Mouse (Mus musculus): Measurements from ENCODE around the gene Serpinf2.
"Not testable (repeated sequence)": the region's sequence is repeated elsewhere in the genome, so short reads cannot be mapped to it uniquely, and the experiment has no call there.

Gene Serpinf2

DNA sequence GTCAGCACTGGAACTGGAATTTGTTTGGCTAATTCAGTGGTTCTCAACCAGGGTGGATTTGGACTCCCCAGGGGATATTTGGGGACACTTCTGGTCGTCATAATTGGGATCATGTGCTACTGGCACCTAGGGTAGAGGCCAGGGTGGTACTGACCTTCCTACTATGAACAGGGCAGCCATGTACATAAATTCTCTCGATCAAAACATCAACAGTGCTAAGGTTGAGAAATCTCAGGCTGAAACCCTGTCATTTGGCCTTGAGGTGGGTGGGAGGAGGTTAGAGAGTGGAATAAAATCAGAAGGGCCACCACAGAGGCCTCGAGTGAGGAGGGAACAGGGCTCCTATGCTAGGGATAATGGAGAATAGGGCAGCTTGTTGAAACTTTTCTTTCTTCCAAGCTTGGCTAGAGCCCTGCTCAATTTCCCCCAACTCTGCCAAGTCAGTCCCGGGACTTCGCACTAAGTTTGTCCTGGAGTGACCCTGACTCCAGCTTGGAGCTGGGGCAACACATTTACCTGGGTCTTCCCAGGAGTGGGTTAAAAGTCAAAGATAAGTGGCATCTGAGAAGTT is 19.8 kb upstream of the Serpinf2 start:
- no peak for DNase-seq (ENCODE audit: low spot score in 2 of 2)

GRCm38 (mm10) chr11:75458628-75459041 is 19.2 kb upstream of the Serpinf2 start:
- no peak for DNase-seq (ENCODE audit: low spot score in 2 of 2)

- no peak for DNase-seq (ENCODE audit: low spot score in 2 of 2)
Measured at GRCm38 (mm10) chr11:75458169-75458568, 18.8 kb upstream of the Serpinf2 start.

- no peak for DNase-seq (ENCODE audit: low spot score in 2 of 2)
Measured at GRCm38 (mm10) chr11:75456440-75456871, 17.1 kb upstream of the Serpinf2 start.

GRCm38 (mm10) chr11:75455971-75456370 is 16.6 kb upstream of the Serpinf2 start:
- DNase-seq (ENCODE audit: low spot score in 2 of 2) = not testable (repeated sequence)

DNA sequence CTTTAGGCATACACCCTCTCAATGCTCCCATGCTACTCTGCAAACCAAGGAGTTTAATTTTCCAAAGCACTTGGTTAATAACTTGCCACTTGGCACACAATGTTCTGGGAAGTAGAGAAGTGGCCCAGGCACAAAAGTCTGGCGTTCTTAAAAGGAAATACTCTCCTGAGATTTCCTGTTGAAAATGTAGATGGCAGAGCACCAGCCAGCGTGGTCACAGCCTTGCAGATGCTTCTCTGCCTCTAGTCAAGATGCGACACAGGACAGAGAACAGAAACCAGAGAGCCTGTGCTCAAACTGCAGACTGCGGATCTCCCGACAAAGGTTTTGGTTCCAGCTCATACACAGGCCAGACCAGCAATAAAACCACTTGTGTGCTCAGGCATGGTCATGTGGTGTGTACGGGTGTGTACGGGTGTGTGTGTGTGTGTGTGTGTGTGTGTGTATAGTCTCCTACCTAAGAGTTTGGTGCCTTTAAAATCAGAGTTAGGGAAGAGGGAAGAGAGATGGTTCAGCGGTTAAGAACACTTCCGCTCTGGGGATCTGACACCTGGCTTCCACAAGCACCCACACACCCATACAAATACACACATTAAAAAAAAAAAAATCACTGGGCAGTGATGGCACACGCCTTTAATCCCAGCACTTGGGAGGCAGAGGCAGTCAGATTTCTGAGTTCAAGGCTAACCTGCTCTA is 15.8 kb upstream of the Serpinf2 start:
- DNase-seq (ENCODE audit: low spot score in 2 of 2) = no peak

GRCm38 (mm10) chr11:75453991-75454930 is 14.9 kb upstream of the Serpinf2 start, which contains the start of gene Wdr81:
Gene Wdr81 (minus strand): TSS chr11:75454717.
- DNase-seq (ENCODE audit: low spot score in 2 of 2) = peak; percentile 81 to 88

DNA sequence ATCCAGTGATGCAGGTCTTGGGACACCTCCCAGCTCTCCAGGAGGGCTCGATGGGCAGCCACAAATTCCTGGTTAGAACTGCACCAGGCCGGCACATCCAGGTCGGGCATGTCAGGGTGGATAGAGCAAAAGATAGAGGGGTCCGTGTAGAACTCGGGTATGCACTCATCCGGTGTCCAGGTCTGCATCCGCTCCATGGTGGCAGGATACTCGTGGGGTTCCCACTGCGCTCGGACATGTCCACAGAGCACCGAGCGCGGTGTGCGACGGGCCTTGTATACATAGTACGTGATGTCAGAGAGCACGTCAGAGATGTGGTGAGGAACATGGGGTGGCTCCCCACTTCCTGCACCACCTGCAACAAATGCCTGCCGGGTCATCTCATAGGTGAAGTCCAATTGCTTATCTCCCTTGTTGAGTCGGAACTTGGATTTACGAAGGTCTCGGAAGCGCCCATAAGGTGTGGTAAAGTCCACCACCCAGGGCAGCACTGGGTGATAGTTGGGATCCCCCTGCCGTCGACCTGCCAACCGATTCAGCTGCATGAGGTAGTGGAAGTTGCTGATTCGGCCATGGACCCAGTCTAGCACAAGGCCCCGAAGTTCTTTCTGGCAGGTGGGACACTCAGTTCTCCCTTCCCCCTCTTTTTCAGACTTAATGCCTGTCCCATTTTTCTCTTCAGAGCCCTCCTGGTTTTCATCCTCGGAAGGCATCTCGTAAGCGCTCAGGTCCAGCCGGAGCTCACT is 13.6 kb upstream of the Serpinf2 start:
- no peak for DNase-seq (ENCODE audit: low spot score in 2 of 2)

DNA sequence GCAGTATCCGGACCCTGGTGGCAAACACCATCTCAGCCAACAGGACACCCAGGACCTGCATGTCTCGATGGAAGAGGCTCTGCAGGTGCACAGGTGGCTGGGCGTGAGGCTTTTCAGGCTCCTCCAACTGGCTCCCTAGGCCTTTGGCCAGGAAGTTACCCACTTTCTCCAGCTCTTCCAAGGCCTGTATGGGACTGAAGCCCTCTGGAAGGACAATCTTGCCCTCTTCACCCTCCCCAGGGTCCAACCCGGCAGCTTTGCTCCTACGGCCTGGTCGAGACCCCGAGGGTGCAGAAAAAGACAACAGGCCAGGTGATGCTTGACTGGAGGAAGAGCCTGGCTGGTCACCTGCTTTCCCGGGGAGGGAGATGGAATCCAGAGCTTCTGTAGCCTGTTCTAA is 12.7 kb upstream of the Serpinf2 start:
- no peak for DNase-seq (ENCODE audit: low spot score in 2 of 2)

- DNase-seq (ENCODE audit: low spot score in 2 of 2) = no peak
Measured at GRCm38 (mm10) chr11:75450936-75451335, 11.5 kb upstream of the Serpinf2 start.

DNA sequence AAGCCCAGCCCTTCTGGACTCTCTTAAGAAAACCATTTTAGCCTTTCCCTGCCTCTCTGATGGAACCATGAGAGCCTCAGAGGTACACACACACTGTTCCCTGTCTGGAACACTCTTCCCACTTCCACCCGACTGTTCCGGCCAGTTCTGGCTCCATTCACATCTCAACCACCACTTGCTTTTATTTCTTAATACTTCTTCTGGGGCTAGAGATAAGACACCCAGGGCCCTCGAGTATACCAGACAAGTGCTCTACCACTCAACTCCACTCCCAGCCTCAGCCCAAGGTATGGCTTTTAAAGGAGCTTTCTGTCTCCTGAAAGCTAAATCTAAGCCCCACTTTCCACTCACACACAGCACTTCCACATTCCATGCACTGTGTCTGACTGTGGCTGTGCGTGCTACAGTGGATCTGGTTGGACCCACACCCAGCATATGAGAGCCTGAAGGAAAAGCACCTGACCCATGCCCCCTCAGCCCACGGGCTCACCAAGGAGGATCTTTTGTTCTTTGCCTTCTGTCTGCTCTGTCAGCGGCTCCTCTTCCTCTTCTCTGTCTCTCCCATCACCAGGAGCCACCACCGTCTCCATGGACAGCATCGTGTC is 11.0 kb upstream of the Serpinf2 start:
- DNase-seq (ENCODE audit: low spot score in 2 of 2) = no peak

DNA sequence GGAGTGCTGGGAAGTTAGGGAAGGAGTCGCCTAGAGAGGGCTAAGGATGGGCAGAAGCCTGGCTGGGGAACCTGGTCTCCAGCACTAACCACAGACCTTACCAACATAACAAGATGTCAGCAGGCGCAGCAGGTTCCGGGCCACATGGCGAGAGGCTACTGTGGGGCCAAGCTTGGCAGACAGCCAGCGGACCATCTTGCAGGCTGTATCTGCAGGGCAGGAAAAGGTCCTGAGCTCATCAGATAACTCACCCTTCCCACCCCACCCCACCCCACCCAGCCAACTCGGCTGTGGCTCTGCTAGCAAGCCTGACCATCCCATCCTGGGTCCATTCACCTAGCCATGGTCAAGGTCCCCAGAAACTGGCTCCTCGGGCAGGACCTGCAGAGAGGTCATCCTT is 10.3 kb upstream of the Serpinf2 start:
- DNase-seq (ENCODE audit: low spot score in 2 of 2) = no peak

GRCm38 (mm10) chr11:75448575-75448974 is 9.2 kb upstream of the Serpinf2 start:
- no peak for DNase-seq (ENCODE audit: low spot score in 2 of 2)

DNA sequence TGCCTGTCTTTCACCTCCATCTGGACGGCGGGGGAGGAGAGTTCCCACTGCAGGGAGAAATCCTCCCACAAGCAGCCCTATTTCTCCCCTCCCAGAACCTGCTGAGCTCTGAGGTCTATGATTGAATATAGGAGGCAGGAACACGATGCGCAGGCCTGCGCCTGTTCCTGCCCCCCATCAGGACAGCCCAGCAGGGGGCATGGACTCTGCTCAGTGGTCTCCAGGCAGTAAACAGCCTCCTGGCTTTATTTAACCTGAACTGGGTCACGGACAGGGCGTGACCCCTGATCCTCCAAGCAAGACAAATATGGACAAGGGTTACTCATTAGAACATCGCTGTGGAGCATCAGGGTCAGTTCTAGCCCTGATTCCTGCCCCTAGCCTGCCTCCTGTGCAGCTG is 4.3 kb upstream of the Serpinf2 start:
- DNase-seq (ENCODE audit: low spot score in 2 of 2) = no peak

GRCm38 (mm10) chr11:75441601-75442000 is 2.2 kb upstream of the Serpinf2 start:
- no peak for DNase-seq (ENCODE audit: low spot score in 2 of 2)

- no peak for DNase-seq (ENCODE audit: low spot score in 2 of 2)
Measured at GRCm38 (mm10) chr11:75441034-75441433, 1.6 kb upstream of the Serpinf2 start.

GRCm38 (mm10) chr11:75439951-75440350 is 560 bp upstream of the Serpinf2 start:
- DNase-seq (ENCODE audit: low spot score in 2 of 2) = no peak

DNA sequence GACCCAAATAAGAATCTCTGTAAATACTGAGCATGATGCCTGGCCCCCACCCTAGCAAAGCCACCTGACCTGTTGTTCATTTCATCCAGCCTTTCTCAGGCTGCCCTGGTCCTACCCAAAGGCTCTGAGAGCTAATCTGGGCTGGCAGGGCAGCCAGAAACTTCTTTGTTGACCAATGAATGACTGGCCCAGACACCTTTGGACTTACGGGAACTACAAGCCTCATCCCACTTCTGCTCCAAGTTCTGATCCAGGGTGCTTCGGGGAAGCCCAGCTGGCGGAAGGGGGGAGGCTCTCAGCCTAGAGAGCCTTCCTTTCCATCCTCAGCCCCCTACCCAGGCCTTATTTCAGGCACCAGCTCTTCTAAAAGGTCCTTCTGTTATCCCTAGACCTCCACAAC is 587 bp downstream of the Serpinf2 start:
- DNase-seq (ENCODE audit: low spot score in 2 of 2) = no peak

GRCm38 (mm10) chr11:75438194-75438593 is 1.2 kb downstream of the Serpinf2 start:
- DNase-seq (ENCODE audit: low spot score in 2 of 2) = no peak

GRCm38 (mm10) chr11:75434138-75434537 is 5.3 kb downstream of the Serpinf2 start:
- DNase-seq (ENCODE audit: low spot score in 2 of 2) = no peak

DNA sequence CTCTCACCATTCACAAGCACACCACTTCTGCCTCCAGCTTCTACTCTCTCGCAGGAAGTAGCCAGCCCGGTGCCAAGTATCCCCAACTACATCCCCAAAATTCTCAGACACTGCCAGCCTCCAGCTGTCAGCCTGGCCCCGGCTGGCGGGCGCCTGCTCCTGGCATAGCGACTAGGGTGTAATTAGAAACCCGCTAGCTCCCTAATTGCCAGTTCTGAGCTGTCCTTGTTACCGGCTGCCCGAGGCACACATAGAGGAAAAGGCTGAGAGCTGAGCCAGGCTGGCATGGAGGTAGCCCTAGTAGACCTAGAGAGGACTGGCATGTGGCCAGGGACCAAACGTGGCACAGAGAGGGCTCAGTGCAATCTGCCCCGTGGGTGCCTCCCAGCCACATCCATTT is 8.1 kb downstream of the Serpinf2 start:
- no peak for DNase-seq (ENCODE audit: low spot score in 2 of 2)

Measured in urinary bladder, postnatal 4 days (tissue).